Mouse (Mus musculus): ENCODE results near the gene Nthl1. TPM values are rescaled to one million over a fixed set of nuclear protein-coding genes. Genes with fewer than 3 reads are reported as not detected.
A peak's percentile ranks its signal among the peaks of the same experiment; 100 is the strongest.

The Nthl1 gene
- polyA plus RNA-seq, 1 experiment from 2014 or later, result 14.9 TPM

DNA sequence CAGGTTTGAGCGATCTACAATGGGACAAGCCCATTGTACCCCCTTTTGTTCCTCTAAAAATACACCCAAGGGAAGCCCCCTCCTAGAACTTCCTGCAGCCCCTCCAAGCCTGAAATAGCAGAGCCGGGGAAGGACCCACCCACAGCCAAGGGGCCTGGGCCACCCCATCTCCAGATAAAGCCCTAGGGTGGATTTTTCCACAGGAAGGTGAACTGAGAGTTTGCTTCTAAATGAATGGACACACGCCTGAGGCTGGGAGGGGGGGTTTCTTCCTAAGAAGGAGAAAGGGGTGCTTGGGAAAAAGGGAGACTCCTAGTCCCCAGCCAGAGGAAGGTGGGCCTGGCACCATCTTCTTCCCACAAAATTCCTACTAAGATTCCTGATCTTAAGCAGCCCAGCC lies 13.4 kb downstream of the Nthl1 start:
- H3K9me3 ChIP-seq (replicated peaks; ENCODE audit: low read length), result no peaks in the 10 kb centered on the region
- TF ChIP-seq CTCF (IDR thresholded peaks at IDR 0.05; ENCODE audit: low read depth), result no peak
- peak overlapping the region; percentile 46 for H3K4me2 ChIP-seq (ENCODE audit: low read length)
- no peaks in the 10 kb centered on the region for H3K27me3 ChIP-seq (ENCODE audit: insufficient read depth, low read length)
- no peak overlapping the region for H3K9ac ChIP-seq (ENCODE audit: low read depth, low read length)
- peak overlapping the region; percentile 84 for H3K27ac ChIP-seq
- no peak overlapping the region for H3K4me3 ChIP-seq (replicated peaks; ENCODE audit: low read depth, low read length)
- no peak for ATAC-seq (replicated peaks; ENCODE audit: low FRiP score, low read depth)
- H3K36me3 ChIP-seq (ENCODE audit: insufficient read depth, low read length), result 0 out of 2 replicates have a peak, but pooled peaks cover 13% of the 10 kb centered on the region
- DNase-seq (ENCODE audit: low spot score), result no peak
- H3K4me1 ChIP-seq (replicated peaks; ENCODE audit: insufficient read depth, low read length), result peaks cover 38% of the 10 kb centered on the region
- 68% methylated on average over 3 of the region's 3 CpGs for WGBS

- Histone ChIP-seq H3K9ac (ENCODE audit: low read depth, low read length) (no peak overlapping the region), H3K4me2 (ENCODE audit: low read length) (peak overlapping the region; percentile 46; the same call in 1 of the 2 replicates), H3K4me3 (replicated peaks; ENCODE audit: low read depth, low read length) (no peak overlapping the region), H3K36me3 (ENCODE audit: insufficient read depth, low read length) (0 out of 2 replicates have a peak, but pooled peaks cover 13% of the 10 kb centered on the region), H3K9me3 (replicated peaks; ENCODE audit: low read length) (no peaks in the 10 kb centered on the region), H3K27me3 (ENCODE audit: insufficient read depth, low read length) (no peaks in the 10 kb centered on the region), H3K27ac (peak overlapping the region; percentile 84), H3K4me1 (replicated peaks; ENCODE audit: insufficient read depth, low read length) (peaks cover 38% of the 10 kb centered on the region)
- no peak for ATAC-seq (replicated peaks; ENCODE audit: low FRiP score, low read depth)
- no peak for DNase-seq (ENCODE audit: low spot score)
- 70% methylated on average over 4 of the region's 4 CpGs for WGBS
- TF ChIP-seq CTCF (IDR thresholded peaks at IDR 0.05; ENCODE audit: low read depth), result no peak
These were observed 13.9 kb downstream of the Nthl1 start for GRCm38 (mm10) chr17:24646381-24646780.

- WGBS, result 69% methylated on average over 11 of the region's 11 CpGs
- H3K36me3 ChIP-seq (ENCODE audit: insufficient read depth, low read length), result 0 out of 2 replicates have a peak, but pooled peaks cover 6% of the 10 kb centered on the region
- ATAC-seq (replicated peaks; ENCODE audit: low FRiP score, low read depth) (no peak), DNase-seq (ENCODE audit: low spot score) (no peak)
- H3K27ac ChIP-seq, result peak overlapping the region; percentile 48
- peak overlapping the region; percentile 16 for H3K4me3 ChIP-seq (replicated peaks; ENCODE audit: low read depth, low read length)
- H3K4me1 ChIP-seq (replicated peaks; ENCODE audit: insufficient read depth, low read length), result peaks cover 38% of the 10 kb centered on the region
- no peak for TF ChIP-seq CTCF (IDR thresholded peaks at IDR 0.05; ENCODE audit: low read depth)
- no peaks in the 10 kb centered on the region for H3K9me3 ChIP-seq (replicated peaks; ENCODE audit: low read length)
- no peaks in the 10 kb centered on the region for H3K27me3 ChIP-seq (ENCODE audit: insufficient read depth, low read length)
- H3K9ac ChIP-seq (ENCODE audit: low read depth, low read length), result peak overlapping the region; percentile 27; the same call in 1 of the 2 replicates
- peak overlapping the region; percentile 80 for H3K4me2 ChIP-seq (ENCODE audit: low read length)
These were observed 15.0 kb downstream of the Nthl1 start for GRCm38 (mm10) chr17:24647493-24647892.

DNA sequence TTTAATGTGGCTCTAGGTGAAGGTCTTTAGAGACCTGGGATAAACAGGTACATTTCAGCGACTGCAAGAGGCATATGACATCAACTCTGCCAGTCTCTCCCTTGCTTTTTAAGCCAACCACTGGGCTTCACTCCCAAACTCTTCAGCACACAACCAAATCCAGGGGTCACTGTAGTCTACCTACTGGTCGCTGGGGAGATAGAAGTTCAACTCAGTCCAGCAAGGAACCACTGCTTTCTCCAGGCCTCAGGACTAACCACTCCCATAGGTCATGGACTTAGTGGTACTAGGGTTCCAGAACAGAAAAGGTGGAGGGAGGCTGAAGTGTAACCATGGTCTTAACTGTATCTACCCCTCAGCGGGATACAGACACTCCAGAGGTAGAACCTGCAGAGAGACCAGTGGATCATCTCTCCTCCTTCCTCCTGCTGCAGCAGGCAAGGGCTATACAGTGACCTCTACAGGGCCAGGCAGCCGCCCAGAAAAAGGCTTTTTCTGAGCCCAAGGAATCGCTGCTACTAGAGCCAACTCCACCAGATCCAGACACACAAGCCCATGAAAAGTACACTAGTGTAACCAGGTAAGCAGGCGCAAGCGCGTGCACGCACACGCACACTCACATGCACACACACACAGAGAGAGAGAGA lies 16.4 kb downstream of the Nthl1 start:
- H3K27ac ChIP-seq, result no peak overlapping the region
- ATAC-seq (replicated peaks; ENCODE audit: low FRiP score, low read depth) (no peak), DNase-seq (ENCODE audit: low spot score) (no peak)
- peak overlapping the region; percentile 80 for H3K4me2 ChIP-seq (ENCODE audit: low read length)
- no peaks in the 10 kb centered on the region for H3K9me3 ChIP-seq (replicated peaks; ENCODE audit: low read length)
- TF ChIP-seq CTCF (IDR thresholded peaks at IDR 0.05; ENCODE audit: low read depth), result peak; percentile 16; the same call in 1 of the 2 replicates
- WGBS, result 68% methylated on average over 10 of the region's 10 CpGs
- H3K9ac ChIP-seq (ENCODE audit: low read depth, low read length), result peak overlapping the region; percentile 82; the same call in 1 of the 2 replicates
- peak overlapping the region; percentile 65 for H3K4me3 ChIP-seq (replicated peaks; ENCODE audit: low read depth, low read length)
- 0 out of 2 replicates have a peak, but pooled peaks cover 6% of the 10 kb centered on the region for H3K36me3 ChIP-seq (ENCODE audit: insufficient read depth, low read length)
- H3K27me3 ChIP-seq (ENCODE audit: insufficient read depth, low read length), result no peaks in the 10 kb centered on the region
- peaks cover 33% of the 10 kb centered on the region for H3K4me1 ChIP-seq (replicated peaks; ENCODE audit: insufficient read depth, low read length)

DNA sequence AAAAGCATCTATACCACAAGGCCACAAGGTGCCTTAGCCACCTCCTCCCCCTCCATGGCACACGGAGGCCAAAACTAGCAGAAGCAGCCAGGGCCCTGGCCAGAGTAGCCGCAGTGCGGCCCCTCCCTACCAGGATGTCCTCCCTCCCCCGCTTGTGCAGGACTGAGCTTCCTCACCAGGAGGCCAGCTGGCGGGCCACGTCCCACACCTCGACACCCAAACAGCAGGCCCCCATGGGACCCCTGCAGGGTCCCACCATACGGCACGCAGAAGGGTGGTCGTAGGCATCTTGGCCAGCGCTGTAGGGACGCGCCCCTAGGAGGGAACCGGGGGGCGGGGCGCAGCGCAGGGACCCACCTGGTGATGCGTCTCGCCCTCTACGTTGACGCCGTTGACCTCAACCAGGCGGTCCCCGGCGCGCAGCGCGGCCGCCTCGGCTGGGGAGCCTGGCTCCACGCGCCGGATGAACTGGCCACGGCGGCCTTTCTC lies 17.1 kb downstream of the Nthl1 start:
- DNase-seq (ENCODE audit: low spot score) (peak; percentile 58), ATAC-seq (replicated peaks; ENCODE audit: low FRiP score, low read depth) (peak; percentile 35)
- Histone ChIP-seq H3K9me3 (replicated peaks; ENCODE audit: low read length) (no peaks in the 10 kb centered on the region), H3K4me2 (ENCODE audit: low read length) (peak overlapping the region; percentile 80), H3K27me3 (ENCODE audit: insufficient read depth, low read length) (no peaks in the 10 kb centered on the region), H3K27ac (peak overlapping the region; percentile 65), H3K4me1 (replicated peaks; ENCODE audit: insufficient read depth, low read length) (peaks cover 25% of the 10 kb centered on the region), H3K4me3 (replicated peaks; ENCODE audit: low read depth, low read length) (peak overlapping the region; percentile 65), H3K9ac (ENCODE audit: low read depth, low read length) (peak overlapping the region; percentile 82), H3K36me3 (ENCODE audit: insufficient read depth, low read length) (0 out of 2 replicates have a peak, but pooled peaks cover 6% of the 10 kb centered on the region)
- no peak for TF ChIP-seq CTCF (IDR thresholded peaks at IDR 0.05; ENCODE audit: low read depth)
- WGBS, result 1% methylated on average over 35 of the region's 35 CpGs

DNA sequence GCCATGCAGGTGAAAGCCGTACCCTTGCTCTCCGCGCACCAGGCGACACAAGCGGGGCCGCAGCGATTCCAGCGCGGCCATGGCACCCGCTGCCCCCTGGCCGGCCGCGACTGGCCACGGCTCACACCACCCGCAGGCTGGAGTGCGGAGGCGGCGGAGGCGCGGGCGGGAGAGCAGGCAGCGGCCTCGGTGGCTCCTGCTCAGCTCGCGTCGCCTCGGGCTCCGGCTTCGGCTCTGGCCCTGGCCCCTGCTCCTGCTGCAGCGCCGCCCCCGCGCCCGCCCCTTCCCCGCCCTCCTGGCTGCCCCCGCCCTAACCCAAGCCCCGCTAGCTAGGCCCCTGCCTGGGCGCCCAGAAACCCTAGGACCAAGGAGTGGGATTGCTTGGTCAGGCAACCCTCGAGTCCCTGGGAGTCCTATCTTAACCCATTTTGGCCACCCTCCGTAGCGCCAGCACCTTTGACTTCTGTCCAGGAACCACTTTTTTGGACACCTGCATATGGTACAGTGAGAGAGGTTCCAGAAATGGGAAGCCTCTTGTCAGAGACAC lies 17.7 kb downstream of the Nthl1 start, which contains the start of gene Slc9a3r2:
TSS of gene Slc9a3r2 (minus strand) at position 258 of the 547 bp plus-strand sequence.
- WGBS, result under 1% methylated on average over 26 of the region's 41 CpGs
- Histone ChIP-seq H3K27me3 (ENCODE audit: insufficient read depth, low read length) (no peaks in the 10 kb centered on the region), H3K27ac (peak within 1 kb of the TSS; percentile 65), H3K36me3 (ENCODE audit: insufficient read depth, low read length) (0 out of 2 replicates have a peak, but pooled peaks cover 6% of the 10 kb centered on the region), H3K9me3 (replicated peaks; ENCODE audit: low read length) (no peaks in the 10 kb centered on the region), H3K4me3 (replicated peaks; ENCODE audit: low read depth, low read length) (peak within 1 kb of the TSS; percentile 65), H3K4me2 (ENCODE audit: low read length) (peak within 1 kb of the TSS; percentile 80), H3K4me1 (replicated peaks; ENCODE audit: insufficient read depth, low read length) (peaks cover 20% of the 10 kb centered on the region), H3K9ac (ENCODE audit: low read depth, low read length) (peak within 1 kb of the TSS; percentile 82)
- no peak for TF ChIP-seq CTCF (IDR thresholded peaks at IDR 0.05; ENCODE audit: low read depth)
- ATAC-seq (replicated peaks; ENCODE audit: low FRiP score, low read depth), result peak; percentile 39
- DNase-seq (ENCODE audit: low spot score), result peak; percentile 75

Data from kidney, postnatal 0 days (tissue).